Mouse (Mus musculus) small intestine, adult 2 months (tissue): ENCODE measurements around the gene Olfr1513. TPM values are rescaled to one million over a fixed set of nuclear protein-coding genes. Genes with fewer than 3 reads are reported as not detected.

Source experiments
- H3K27ac ChIP-seq: fragments of 200-500 bp; 2 replicates; pipeline ENCODE4 v1.5.1; 2012; ENCODE audit warnings: low read depth, low read length, control low read depth, inconsistent platforms; ENCODE audit not compliant: insufficient read depth
- H3K27me3 ChIP-seq: fragments of 200-500 bp; 2 replicates; pipeline ENCODE4 v1.6.1; 2012; ENCODE audit warnings: mild to moderate bottlenecking, moderate library complexity, low read length, inconsistent platforms; ENCODE audit not compliant: control insufficient read depth, insufficient read depth
- H3K36me3 ChIP-seq: fragments of 200-500 bp; 2 replicates; pipeline ENCODE4 v1.6.1; 2012; ENCODE audit warnings: mild to moderate bottlenecking, low read length, control low read depth, inconsistent platforms; ENCODE audit not compliant: control insufficient read depth, insufficient read depth
- H3K4me1 ChIP-seq: fragments of 200-500 bp; 2 replicates; pipeline ENCODE4 v1.6.1; 2012; ENCODE audit warnings: low read length, inconsistent platforms, mixed read lengths; ENCODE audit not compliant: control insufficient read depth, insufficient read depth, insufficient read length
- H3K4me3 ChIP-seq: fragments of 200-500 bp; 2 replicates; pipeline ENCODE4 v1.5.1; 2012; ENCODE audit warnings: low read depth, mild to moderate bottlenecking, control low read depth, inconsistent platforms, low read length, moderate library complexity
- CTCF ChIP-seq: fragments of 200-500 bp; IDR thresholded peaks from 2 replicates; pipeline ENCODE4 v1.5.1; 2012; ENCODE audit warnings: low read depth, mild to moderate bottlenecking, control low read depth, inconsistent platforms, low read length, moderate library complexity, mixed read lengths; ENCODE audit not compliant: insufficient replicate concordance, insufficient read length; ENCODE audit errors: extremely low read depth
- POLR2A ChIP-seq: fragments of 200-500 bp; IDR thresholded peaks from 2 replicates; pipeline ENCODE4 v1.6.1; 2012; ENCODE audit warnings: low read depth, mild to moderate bottlenecking, control low read depth, inconsistent platforms, low read length, moderate library complexity
- WGBS: fragments of 180-500 bp; shearing (Covaris S2); methylation state at CpG from one replicate; pipeline ENCODE4 v1.1.7; 2018; 5-methylcytosine and 5-hydroxymethylcytosine counted together
- polyA plus RNA-seq: library from polyadenylated mRNA; depleted of rRNA; stranded (reverse); fragments of >200 nt; gene quantifications from 2 replicates; pipeline ENCODE4 v1.2.3, GENCODE M21; 2012

Gene Olfr1513
- polyA plus RNA-seq, 1 experiment, result not detected

GRCm38 (mm10) chr14:52332171-52332570, 24.0 kb downstream of the Olfr1513 start:
- WGBS, result 78% methylated on average over 3 of the region's 3 CpGs
- no peak for TF ChIP-seq CTCF
- TF ChIP-seq POLR2A, result no peak
- H3K4me3 ChIP-seq, result no peak overlapping the region
- no peak overlapping the region for H3K27ac ChIP-seq
- no peaks in the 10 kb centered on the region for H3K4me1 ChIP-seq
- peaks cover 23% of the 10 kb centered on the region for H3K27me3 ChIP-seq
- no peaks in the 10 kb centered on the region for H3K36me3 ChIP-seq

GRCm38 (mm10) chr14:52331069-52331750, 25.0 kb downstream of the Olfr1513 start:
- Histone ChIP-seq H3K27ac (no peak overlapping the region), H3K4me3 (no peak overlapping the region), H3K36me3 (no peaks in the 10 kb centered on the region), H3K4me1 (no peaks in the 10 kb centered on the region), H3K27me3 (peaks cover 28% of the 10 kb centered on the region)
- WGBS, result 43% methylated on average over 4 of the region's 4 CpGs
- no peak for TF ChIP-seq POLR2A
- no peak for TF ChIP-seq CTCF

GRCm38 (mm10) chr14:52327910-52328812, 28.0 kb downstream of the Olfr1513 start, which contains the start of gene Sall2:
Sall2 (minus strand) TSS chr14:52328762.
- H3K27me3 ChIP-seq, result peaks cover 30% of the 10 kb centered on the region
- H3K4me3 ChIP-seq, result no peak within 1 kb of the TSS

GRCm38 (mm10) chr14:52327375-52327901, 28.8 kb downstream of the Olfr1513 start:
- Histone ChIP-seq H3K27me3 (peaks cover 30% of the 10 kb centered on the region), H3K27ac (no peak overlapping the region), H3K36me3 (no peaks in the 10 kb centered on the region), H3K4me1 (no peaks in the 10 kb centered on the region), H3K4me3 (no peak overlapping the region)
- TF ChIP-seq POLR2A (no peak), CTCF (no peak)
- 8% methylated on average over 14 of the region's 14 CpGs for WGBS

More at GRCm38 (mm10) chr14:52327910-52328812, 28.0 kb downstream of the Olfr1513 start, which contains the start of gene Sall2:
- Histone ChIP-seq H3K27ac (no peak within 1 kb of the TSS), H3K4me1 (no peaks in the 10 kb centered on the region), H3K36me3 (no peaks in the 10 kb centered on the region)
- TF ChIP-seq CTCF, result no peak
- no peak for TF ChIP-seq POLR2A
- 4% methylated on average over 26 of the region's 26 CpGs for WGBS

GRCm38 (mm10) chr14:52325890-52326289, 30.3 kb downstream of the Olfr1513 start:
- WGBS, result 22% methylated on average over 4 of the region's 4 CpGs
- no peak overlapping the region for H3K27ac ChIP-seq
- H3K27me3 ChIP-seq, result peaks cover 27% of the 10 kb centered on the region
- TF ChIP-seq CTCF (no peak), POLR2A (no peak)
- H3K36me3 ChIP-seq, result no peaks in the 10 kb centered on the region
- H3K4me3 ChIP-seq, result no peak overlapping the region
- no peaks in the 10 kb centered on the region for H3K4me1 ChIP-seq

DNA sequence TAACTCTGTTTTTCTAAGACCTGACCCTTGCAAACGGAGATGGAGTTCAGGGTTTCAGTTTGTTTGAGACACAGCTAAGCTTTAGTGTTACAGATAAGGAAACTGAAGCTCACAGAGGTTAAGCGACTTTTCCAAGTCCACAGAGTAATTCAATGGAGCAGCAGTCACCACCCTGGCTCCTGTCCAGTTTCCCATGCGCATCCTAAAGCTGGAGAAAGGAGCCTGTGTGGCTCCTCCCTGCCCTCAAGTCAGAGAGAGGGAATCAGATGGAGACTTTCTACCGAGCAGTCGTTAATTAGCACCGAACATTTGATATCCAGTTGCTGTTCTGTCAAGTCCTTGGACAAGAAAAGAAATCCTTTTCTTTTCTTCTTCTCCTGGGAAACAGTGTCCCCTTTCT, 36.8 kb downstream of the Olfr1513 start:
- no peak overlapping the region for H3K27ac ChIP-seq
- TF ChIP-seq CTCF (no peak), POLR2A (no peak)
- H3K36me3 ChIP-seq, result no peaks in the 10 kb centered on the region
- peaks cover 13% of the 10 kb centered on the region for H3K27me3 ChIP-seq
- no peak overlapping the region for H3K4me3 ChIP-seq
- 41% methylated on average over 6 of the region's 6 CpGs for WGBS
- H3K4me1 ChIP-seq, result peaks cover 5% of the 10 kb centered on the region; the same call in 1 of the 2 replicates
